Mouse (Mus musculus) thymus, adult 2 months (tissue): ENCODE results near the gene Prickle2. TPM values are rescaled to one million over a fixed set of nuclear protein-coding genes. Genes with fewer than 3 reads are reported as not detected.
A peak's percentile ranks its signal among the peaks of the same experiment; 100 is the strongest.

Experiments used
- DNase-seq: peaks from one replicate; pipeline ENCODE4 v3.0.0; 2021
- H3K27ac ChIP-seq: fragments of 200-500 bp; 2 replicates; pipeline ENCODE4 v1.5.1; 2012; ENCODE audit warnings: low read length, control low read depth; ENCODE audit not compliant: control insufficient read depth, insufficient read depth
- H3K27me3 ChIP-seq: fragments of 200-500 bp; 2 replicates; pipeline ENCODE4 v1.6.1; 2012; ENCODE audit warnings: mild to moderate bottlenecking, low read length, moderate library complexity, mixed read lengths; ENCODE audit not compliant: control insufficient read depth, insufficient read depth
- H3K36me3 ChIP-seq: fragments of 200-500 bp; 2 replicates; pipeline ENCODE4 v1.6.1; 2012; ENCODE audit warnings: mild to moderate bottlenecking, low read length, moderate library complexity; ENCODE audit not compliant: control insufficient read depth, insufficient read depth
- H3K4me1 ChIP-seq: fragments of 200-500 bp; replicated peaks from 2 replicates; pipeline ENCODE4 v1.6.1; 2012; ENCODE audit warnings: low read length; ENCODE audit not compliant: control insufficient read depth, insufficient read depth
- H3K4me3 ChIP-seq: fragments of 200-500 bp; 2 replicates; pipeline ENCODE4 v1.5.1; 2012; ENCODE audit warnings: mild to moderate bottlenecking, low read length, control low read depth, moderate library complexity; ENCODE audit not compliant: control insufficient read depth, insufficient read depth
- CTCF ChIP-seq: fragments of 200-500 bp; IDR thresholded peaks from 2 replicates; pipeline ENCODE4 v1.5.1; 2012; ENCODE audit warnings: mild to moderate bottlenecking, control low read depth, low read length, moderate library complexity, borderline replicate concordance; ENCODE audit not compliant: control insufficient read depth, poor library complexity, insufficient read depth; ENCODE audit errors: extremely low read depth
- POLR2A ChIP-seq: fragments of 200-500 bp; IDR thresholded peaks from 2 replicates; pipeline ENCODE4 v1.6.1; 2012; ENCODE audit warnings: mild to moderate bottlenecking, low read length, control low read depth, moderate library complexity; ENCODE audit not compliant: control insufficient read depth, poor library complexity, insufficient read depth; ENCODE audit errors: extremely low read depth
- WGBS: fragments of 180-500 bp; shearing (Covaris S2); methylation state at CpG from one replicate; pipeline ENCODE4 v1.1.7; 2018; 5-methylcytosine and 5-hydroxymethylcytosine counted together
- polyA plus RNA-seq: library from polyadenylated mRNA; depleted of rRNA; stranded (reverse); fragments of >200 nt; gene quantifications from 2 replicates; pipeline ENCODE4 v1.2.3, GENCODE M21; 2012

The Prickle2 gene
- polyA plus RNA-seq, 1 experiment: 0.50 TPM

- H3K4me1 ChIP-seq: no peaks in the 10 kb centered on the region
- no peak overlapping the region for H3K4me3 ChIP-seq
- no peaks in the 10 kb centered on the region for H3K27me3 ChIP-seq
- H3K27ac ChIP-seq: no peak overlapping the region
- DNase-seq: no peak
- TF ChIP-seq POLR2A (no peak), CTCF (no peak)
- WGBS: 50% methylated on average over 7 of the region's 7 CpGs
- no peaks in the 10 kb centered on the region for H3K36me3 ChIP-seq
These were observed 278.4 kb downstream of the Prickle2 start for GRCm38 (mm10) chr6:92427406-92428171.

GRCm38 (mm10) chr6:92425901-92426300 is 280.1 kb downstream of the Prickle2 start:
- H3K27me3 ChIP-seq: no peaks in the 10 kb centered on the region
- H3K36me3 ChIP-seq: no peaks in the 10 kb centered on the region
- H3K4me3 ChIP-seq: no peak overlapping the region
- no peaks in the 10 kb centered on the region for H3K4me1 ChIP-seq
- DNase-seq: no peak
- WGBS: 90% methylated on average over 8 of the region's 8 CpGs
- TF ChIP-seq POLR2A (no peak), CTCF (no peak)
- no peak overlapping the region for H3K27ac ChIP-seq

- 85% methylated on average over 7 of the region's 7 CpGs for WGBS
- no peaks in the 10 kb centered on the region for H3K36me3 ChIP-seq
These were observed 280.5 kb downstream of the Prickle2 start for GRCm38 (mm10) chr6:92425476-92425875.

DNA sequence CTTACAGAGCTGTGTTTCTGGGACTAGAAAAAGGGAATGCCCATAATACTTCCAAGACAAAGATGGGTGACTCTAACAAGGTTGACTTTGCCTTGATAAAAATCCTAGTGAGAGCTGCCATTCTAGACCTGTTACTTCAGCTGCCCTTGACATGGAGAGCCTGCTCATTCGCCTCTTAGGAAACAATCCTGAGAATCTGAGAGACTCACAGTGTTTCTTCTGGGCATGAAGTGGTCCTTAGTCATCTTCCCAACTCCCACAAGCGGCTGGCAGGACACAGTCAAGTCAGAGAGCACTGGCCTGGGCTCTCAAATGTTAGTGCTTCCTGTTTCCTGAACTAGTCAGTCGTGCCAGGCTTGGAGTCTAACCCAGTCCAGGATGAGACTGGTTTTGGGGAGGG is 281.0 kb downstream of the Prickle2 start:
- Histone ChIP-seq H3K4me3 (no peak overlapping the region), H3K27me3 (no peaks in the 10 kb centered on the region), H3K4me1 (no peaks in the 10 kb centered on the region), H3K27ac (no peak overlapping the region), H3K36me3 (no peaks in the 10 kb centered on the region)
- DNase-seq: no peak
- 53% methylated on average over 3 of the region's 3 CpGs for WGBS
- TF ChIP-seq POLR2A: no peak

More at GRCm38 (mm10) chr6:92425476-92425875, 280.5 kb downstream of the Prickle2 start:
- no peak overlapping the region for H3K4me3 ChIP-seq
- H3K4me1 ChIP-seq: no peaks in the 10 kb centered on the region
- H3K27ac ChIP-seq: no peak overlapping the region
- no peak for DNase-seq
- H3K27me3 ChIP-seq: no peaks in the 10 kb centered on the region
- TF ChIP-seq POLR2A (no peak), CTCF (no peak)

DNA sequence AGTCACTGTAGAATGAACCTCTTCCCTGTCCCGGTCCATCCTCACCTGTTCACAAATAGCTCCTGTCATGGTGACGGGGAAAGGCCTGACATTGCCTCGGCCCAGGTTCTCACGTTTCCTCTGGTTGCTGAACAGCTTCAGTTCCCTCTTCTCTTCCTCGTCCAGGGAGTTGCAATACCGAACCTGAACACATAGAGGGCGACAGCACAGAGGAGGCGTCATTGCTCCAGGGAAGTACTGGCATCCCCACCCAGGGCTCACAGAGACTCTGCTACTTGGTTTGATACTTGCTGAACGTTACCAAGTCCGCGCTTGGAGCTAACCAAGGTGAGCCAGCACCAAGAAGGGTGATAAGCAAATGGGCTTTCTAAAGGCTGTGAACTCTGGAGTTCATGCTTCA is 283.7 kb downstream of the Prickle2 start:
- TF ChIP-seq CTCF (no peak), POLR2A (no peak)
- no peak overlapping the region for H3K27ac ChIP-seq
- peak; percentile 3 for DNase-seq
- 36% methylated on average over 11 of the region's 11 CpGs for WGBS
- no peaks in the 10 kb centered on the region for H3K27me3 ChIP-seq
- H3K4me3 ChIP-seq: no peak overlapping the region
- no peaks in the 10 kb centered on the region for H3K4me1 ChIP-seq
- H3K36me3 ChIP-seq: no peaks in the 10 kb centered on the region

GRCm38 (mm10) chr6:92420106-92420505 is 285.8 kb downstream of the Prickle2 start:
- TF ChIP-seq CTCF (no peak), POLR2A (no peak)
- Histone ChIP-seq H3K27me3 (no peaks in the 10 kb centered on the region), H3K36me3 (no peaks in the 10 kb centered on the region), H3K4me3 (no peak overlapping the region), H3K4me1 (no peaks in the 10 kb centered on the region), H3K27ac (no peak overlapping the region)
- 94% methylated on average over 12 of the region's 12 CpGs for WGBS
- DNase-seq: no peak

- no peaks in the 10 kb centered on the region for H3K4me1 ChIP-seq
- no peak for DNase-seq
- WGBS: 89% methylated on average over 7 of the region's 7 CpGs
- no peak overlapping the region for H3K27ac ChIP-seq
- no peak overlapping the region for H3K4me3 ChIP-seq
- no peak for TF ChIP-seq POLR2A
- no peak for TF ChIP-seq CTCF
- H3K36me3 ChIP-seq: no peaks in the 10 kb centered on the region
- no peaks in the 10 kb centered on the region for H3K27me3 ChIP-seq
These were observed 290.6 kb downstream of the Prickle2 start for GRCm38 (mm10) chr6:92415405-92415755.
